Mouse (Mus musculus) liver, adult 2 months (tissue): Measurements from ENCODE around the gene Mindy2.

ENCODE experiments used
- CTCF ChIP-seq: fragments of 200-500 bp; IDR thresholded peaks from 2 replicates; pipeline ENCODE4 v1.5.1; 2011; ENCODE audit warnings: low read depth, low read length, control low read depth
- POLR2A ChIP-seq: fragments of 200-500 bp; IDR thresholded peaks from 2 replicates; pipeline ENCODE4 v1.6.1; 2011; ENCODE audit warnings: low read length, control low read depth; ENCODE audit not compliant: insufficient read depth; ENCODE audit errors: extremely low read depth

DNA sequence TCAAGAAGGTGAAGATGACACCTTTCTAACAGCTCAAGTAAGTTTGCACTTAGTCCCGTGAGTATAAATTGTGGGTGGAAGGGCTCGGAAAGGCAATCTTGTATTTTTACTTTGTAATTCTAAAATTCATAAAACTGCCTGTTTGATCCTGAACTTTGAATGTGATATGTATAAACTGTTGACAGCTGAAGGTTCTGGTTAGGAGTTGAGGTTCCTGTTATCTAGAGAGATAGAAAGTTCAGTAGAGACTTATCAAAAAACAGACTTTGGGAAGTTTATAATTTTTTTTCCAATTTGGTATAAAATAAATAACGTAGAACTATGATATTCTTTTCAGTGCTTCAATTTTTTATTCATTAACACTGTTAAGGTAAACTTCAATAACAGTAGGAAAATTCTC lies 94.1 kb downstream of the Mindy2 start:
- TF ChIP-seq CTCF (no peak), POLR2A (no peak)
